Mouse (Mus musculus): ENCODE data around the gene Natd1. TPM values are rescaled to one million over a fixed set of nuclear protein-coding genes. Genes with fewer than 3 reads are reported as not detected.

Natd1 gene
- polyA plus RNA-seq, 1 experiment from 2014 or later = 25.5 TPM

Other genes starting within 250 kb of the Natd1 start
- gene Llgl1, start 215.0 kb downstream of the Natd1 start, polyA plus RNA-seq (2016; fragmentation: Nextera tagmentation; extraction: Ambion mirVana) = 51.0 and 57.7 TPM in 2 replicates
- 80.4 and 103 TPM in 2 replicates for gene Flii, start 187.5 kb downstream of the Natd1 start, polyA plus RNA-seq (2016; fragmentation: Nextera tagmentation; extraction: Ambion mirVana)
- gene Mief2, start 186.4 kb downstream of the Natd1 start, polyA plus RNA-seq (2016; fragmentation: Nextera tagmentation; extraction: Ambion mirVana) = 18.1 and 21.9 TPM in 2 replicates
- 16.0 and 17.8 TPM in 2 replicates for gene Top3a, start 137.4 kb downstream of the Natd1 start, polyA plus RNA-seq (2016; fragmentation: Nextera tagmentation; extraction: Ambion mirVana)
- 6.5 and 6.7 TPM in 2 replicates for gene Smcr8, start 137.2 kb downstream of the Natd1 start, polyA plus RNA-seq (2016; fragmentation: Nextera tagmentation; extraction: Ambion mirVana)
- gene Shmt1, start 103.0 kb downstream of the Natd1 start, polyA plus RNA-seq (2016; fragmentation: Nextera tagmentation; extraction: Ambion mirVana) = 60.9 and 82.5 TPM in 2 replicates
- 36.6 and 40.9 TPM in 2 replicates for gene Dhrs7b, start 84.1 kb downstream of the Natd1 start, polyA plus RNA-seq (2016; fragmentation: Nextera tagmentation; extraction: Ambion mirVana)
- gene Tmem11, start 35.5 kb downstream of the Natd1 start, polyA plus RNA-seq (2016; fragmentation: Nextera tagmentation; extraction: Ambion mirVana) = 77.3 and 80.5 TPM in 2 replicates
- 86.5 and 91.3 TPM in 2 replicates for gene Map2k3, start 17.3 kb upstream of the Natd1 start, polyA plus RNA-seq (2016; fragmentation: Nextera tagmentation; extraction: Ambion mirVana)
- 1.4 and 1.7 TPM in 2 replicates for gene Kcnj12, start 107.8 kb upstream of the Natd1 start, polyA plus RNA-seq (2016; fragmentation: Nextera tagmentation; extraction: Ambion mirVana)
- 1.1 and 1.2 TPM in 2 replicates for gene Tnfrsf13b, start 212.0 kb upstream of the Natd1 start, polyA plus RNA-seq (2016; fragmentation: Nextera tagmentation; extraction: Ambion mirVana)

Measured in heart, embryonic 10.5 days (tissue).